Mouse (Mus musculus): ENCODE measurements around the gene Gm28051. TPM values are rescaled to one million over a fixed set of nuclear protein-coding genes. Genes with fewer than 3 reads are reported as not detected.

Gm28051 gene
- polyA plus RNA-seq, 1 experiment: not detected

DNA sequence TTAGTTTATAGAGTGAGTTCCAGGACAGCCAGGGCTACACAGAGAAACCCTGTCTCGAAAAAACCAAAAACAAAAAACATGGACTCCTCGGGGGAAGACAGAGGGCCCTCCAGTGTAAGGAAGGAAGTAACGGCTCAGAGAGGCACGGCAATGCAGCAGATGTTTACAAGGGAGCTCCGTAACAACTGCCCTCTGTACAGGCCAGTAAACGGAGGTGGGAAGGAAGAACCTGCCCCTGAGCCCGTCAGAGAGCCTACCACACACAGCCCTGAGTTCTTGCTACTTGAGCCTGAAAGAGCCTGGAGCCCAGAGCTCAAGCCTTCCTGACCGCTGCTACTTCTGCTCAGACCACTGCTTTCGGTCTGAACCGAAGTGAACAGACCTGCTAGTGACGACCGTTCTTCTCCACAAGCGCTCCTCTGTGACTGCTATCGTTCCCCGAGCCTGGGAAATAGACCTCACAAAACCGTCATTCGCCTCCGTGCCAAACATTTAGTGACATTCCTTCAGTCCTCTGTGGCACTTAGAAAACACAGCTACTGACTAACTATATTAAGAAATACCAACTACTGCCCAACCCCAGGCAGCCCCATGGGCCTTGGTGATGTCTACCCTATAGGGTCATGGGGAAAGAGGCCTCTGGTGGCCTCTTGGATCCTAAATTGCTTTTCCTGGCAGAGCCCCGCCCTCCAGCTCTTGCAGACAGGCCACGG lies 44.3 kb downstream of the Gm28051 start:
- Histone ChIP-seq H3K4me1 (peaks cover 16% of the 10 kb centered on the region; the same call in 1 of the 2 replicates), H3K9me3 (no peaks in the 10 kb centered on the region), H3K36me3 (replicated peaks; ENCODE audit: low read length) (no peaks in the 10 kb centered on the region), H3K27me3 (replicated peaks) (no peaks in the 10 kb centered on the region), H3K4me3 (replicated peaks) (peak overlapping the region; percentile 28)
- TF ChIP-seq FLI1 (IDR thresholded peaks at IDR 0.05; ENCODE audit: low read length) (no peak), GATA1 (IDR thresholded peaks at IDR 0.05; ENCODE audit: borderline replicate concordance, low read length) (no peak)

DNA sequence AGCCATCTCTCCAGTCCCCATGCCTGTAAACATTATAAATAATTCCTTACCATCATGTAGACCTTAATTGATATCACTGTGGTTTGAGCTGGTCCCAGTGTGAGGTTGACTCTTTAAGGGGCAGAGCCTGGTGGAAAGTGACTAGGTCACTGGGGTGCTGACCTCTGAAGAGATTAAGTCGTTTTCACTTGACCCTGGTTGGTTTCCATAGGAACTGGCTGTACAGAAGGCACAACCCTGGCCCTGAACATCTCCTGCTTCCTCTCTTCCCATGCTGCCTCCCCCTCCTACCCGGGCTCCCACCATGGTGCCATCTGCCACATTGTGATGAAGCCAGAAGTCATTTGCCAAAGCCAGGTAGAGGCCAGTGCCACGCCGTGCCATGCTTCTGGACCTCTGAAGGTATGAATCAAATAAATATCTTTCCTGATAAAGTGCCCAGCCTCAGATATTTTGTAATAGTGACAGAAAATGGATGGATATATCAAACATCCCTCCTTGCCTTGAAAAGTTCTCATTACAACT lies 46.7 kb downstream of the Gm28051 start:
- TF ChIP-seq FLI1 (IDR thresholded peaks at IDR 0.05; ENCODE audit: low read length) (no peak), GATA1 (IDR thresholded peaks at IDR 0.05; ENCODE audit: borderline replicate concordance, low read length) (no peak)
- H3K27me3 ChIP-seq (replicated peaks): peaks cover 1% of the 10 kb centered on the region
- H3K4me1 ChIP-seq: peaks cover 26% of the 10 kb centered on the region

DNA sequence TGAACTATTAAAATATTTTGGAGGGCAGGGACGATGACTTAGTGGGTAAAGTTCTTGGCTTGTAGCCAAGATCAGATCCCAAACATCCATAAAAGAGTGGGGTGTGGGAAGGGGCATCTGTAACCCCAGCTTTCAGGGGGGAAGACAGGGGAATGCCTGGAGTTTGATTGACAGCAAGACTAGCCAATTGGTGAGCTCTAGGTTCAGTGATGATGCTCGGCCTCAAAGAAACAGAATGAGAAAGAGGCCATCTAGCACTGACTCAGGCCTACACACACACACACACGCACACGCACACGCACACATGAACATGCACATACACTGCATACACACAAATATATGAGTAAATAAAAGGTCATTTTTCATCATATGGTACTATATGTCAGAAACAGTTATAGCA lies 47.7 kb downstream of the Gm28051 start:
- H3K4me1 ChIP-seq: peaks cover 34% of the 10 kb centered on the region
- no peak for TF ChIP-seq FLI1 (IDR thresholded peaks at IDR 0.05; ENCODE audit: low read length)
- TF ChIP-seq GATA1 (IDR thresholded peaks at IDR 0.05; ENCODE audit: borderline replicate concordance, low read length): no peak
- no peak overlapping the region for H3K4me3 ChIP-seq (replicated peaks)
- peaks cover 1% of the 10 kb centered on the region for H3K27me3 ChIP-seq (replicated peaks)
- H3K36me3 ChIP-seq (replicated peaks; ENCODE audit: low read length): no peaks in the 10 kb centered on the region
- H3K9me3 ChIP-seq: no peaks in the 10 kb centered on the region

More for the DNA sequence above, 46.7 kb downstream of the Gm28051 start:
- no peaks in the 10 kb centered on the region for H3K36me3 ChIP-seq (replicated peaks; ENCODE audit: low read length)
- no peak overlapping the region for H3K4me3 ChIP-seq (replicated peaks)
- H3K9me3 ChIP-seq: no peaks in the 10 kb centered on the region

DNA sequence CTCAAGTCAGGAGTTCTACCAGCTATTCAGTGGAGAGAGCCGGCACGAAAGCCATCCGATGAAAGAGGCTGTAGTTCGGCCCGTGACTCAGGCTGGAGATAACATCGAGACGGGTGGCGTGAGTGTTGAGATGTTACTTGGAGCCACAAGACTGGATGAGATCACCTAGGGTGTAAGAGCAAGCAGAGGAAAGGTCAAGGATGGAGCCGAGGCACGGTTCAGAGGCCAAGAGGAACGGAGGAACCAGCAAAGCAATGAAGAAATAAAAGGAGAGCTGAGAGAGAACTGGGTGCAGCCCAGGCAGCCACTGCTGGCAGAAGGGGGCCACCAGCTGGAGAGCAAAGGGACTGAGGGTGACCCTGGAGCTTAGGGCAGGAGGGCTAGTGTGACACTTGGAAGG lies 49.3 kb downstream of the Gm28051 start:
- peaks cover 1% of the 10 kb centered on the region for H3K27me3 ChIP-seq (replicated peaks)
- H3K4me1 ChIP-seq: peaks cover 40% of the 10 kb centered on the region

DNA sequence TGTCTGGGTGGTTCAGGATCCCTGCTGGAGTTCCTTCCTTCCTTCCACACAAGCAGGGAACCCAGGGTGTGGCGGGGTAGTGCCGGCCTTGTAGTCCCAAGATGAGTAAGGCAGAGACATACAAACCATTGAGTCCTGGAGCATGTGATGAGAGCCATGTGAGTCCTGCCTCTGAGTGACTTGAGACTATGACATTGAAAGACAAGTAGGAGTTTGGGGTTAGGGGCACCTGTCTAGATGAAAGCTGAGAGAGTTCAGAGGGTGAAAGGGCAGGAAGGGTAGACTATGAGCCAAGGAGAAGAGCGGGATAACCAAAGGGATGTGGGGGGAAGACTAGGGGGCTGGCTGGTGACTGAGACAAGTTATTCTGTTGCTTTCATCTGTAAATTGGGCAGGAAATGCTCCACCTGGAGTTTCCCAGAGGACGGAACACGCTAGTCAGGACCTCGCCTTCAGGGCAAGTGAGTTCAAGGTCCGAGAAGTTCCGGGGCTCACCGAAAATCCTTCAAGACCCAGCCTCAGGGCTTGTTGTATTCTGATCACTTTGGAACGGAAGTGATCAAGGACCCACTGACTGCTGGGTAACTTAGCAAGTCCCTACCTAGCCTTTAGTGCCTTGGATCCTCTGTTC lies 50.6 kb downstream of the Gm28051 start:
- no peak overlapping the region for H3K4me3 ChIP-seq (replicated peaks)
- TF ChIP-seq FLI1 (IDR thresholded peaks at IDR 0.05; ENCODE audit: low read length): no peak
- peaks cover 50% of the 10 kb centered on the region for H3K4me1 ChIP-seq
- H3K36me3 ChIP-seq (replicated peaks; ENCODE audit: low read length): no peaks in the 10 kb centered on the region
- peaks cover 1% of the 10 kb centered on the region for H3K27me3 ChIP-seq (replicated peaks)
- no peaks in the 10 kb centered on the region for H3K9me3 ChIP-seq

More for the DNA sequence above, 49.3 kb downstream of the Gm28051 start:
- no peaks in the 10 kb centered on the region for H3K9me3 ChIP-seq
- no peaks in the 10 kb centered on the region for H3K36me3 ChIP-seq (replicated peaks; ENCODE audit: low read length)
- TF ChIP-seq GATA1 (IDR thresholded peaks at IDR 0.05; ENCODE audit: borderline replicate concordance, low read length) (no peak), FLI1 (IDR thresholded peaks at IDR 0.05; ENCODE audit: low read length) (no peak)
- H3K4me3 ChIP-seq (replicated peaks): no peak overlapping the region

DNA sequence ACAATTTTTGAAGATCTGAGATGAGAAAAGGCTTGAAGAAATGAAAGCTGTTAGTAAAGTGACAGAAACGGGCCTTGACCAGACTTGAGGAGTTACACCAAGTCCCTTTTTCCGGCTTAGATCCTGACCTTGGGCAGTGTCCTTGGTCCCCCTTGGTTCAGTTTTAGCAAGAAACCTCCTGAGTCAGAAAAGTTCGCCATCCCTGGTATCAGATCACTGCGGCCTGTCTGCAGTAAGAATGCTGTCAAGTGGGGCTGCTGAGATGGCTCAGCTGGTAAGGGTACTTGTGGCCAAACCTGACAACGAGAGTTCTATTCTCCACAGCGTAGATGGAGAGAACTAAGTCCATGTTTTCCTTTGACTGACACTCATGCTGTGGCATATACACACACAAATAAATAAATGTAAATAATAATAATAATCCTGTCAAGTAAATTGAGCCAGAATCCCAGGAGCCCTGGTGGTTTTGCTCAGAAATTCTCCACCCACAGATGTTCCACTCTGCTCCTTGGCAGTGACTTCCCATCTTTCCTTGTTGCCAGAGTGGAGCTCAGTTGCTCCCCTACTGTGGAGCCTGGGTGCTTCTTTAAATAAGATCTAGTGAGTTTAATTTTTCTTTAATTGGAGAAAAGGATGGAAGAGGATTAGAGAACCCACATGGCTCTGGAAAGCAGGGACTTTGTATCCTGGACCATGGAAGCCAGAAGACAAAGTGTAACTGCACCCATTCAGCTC lies 51.5 kb downstream of the Gm28051 start:
- Histone ChIP-seq H3K4me1 (peaks cover 59% of the 10 kb centered on the region), H3K27me3 (replicated peaks) (peaks cover 1% of the 10 kb centered on the region), H3K4me3 (replicated peaks) (no peak overlapping the region), H3K36me3 (replicated peaks; ENCODE audit: low read length) (no peaks in the 10 kb centered on the region), H3K9me3 (no peaks in the 10 kb centered on the region)
- TF ChIP-seq GATA1 (IDR thresholded peaks at IDR 0.05; ENCODE audit: borderline replicate concordance, low read length) (no peak), FLI1 (IDR thresholded peaks at IDR 0.05; ENCODE audit: low read length) (no peak)

DNA sequence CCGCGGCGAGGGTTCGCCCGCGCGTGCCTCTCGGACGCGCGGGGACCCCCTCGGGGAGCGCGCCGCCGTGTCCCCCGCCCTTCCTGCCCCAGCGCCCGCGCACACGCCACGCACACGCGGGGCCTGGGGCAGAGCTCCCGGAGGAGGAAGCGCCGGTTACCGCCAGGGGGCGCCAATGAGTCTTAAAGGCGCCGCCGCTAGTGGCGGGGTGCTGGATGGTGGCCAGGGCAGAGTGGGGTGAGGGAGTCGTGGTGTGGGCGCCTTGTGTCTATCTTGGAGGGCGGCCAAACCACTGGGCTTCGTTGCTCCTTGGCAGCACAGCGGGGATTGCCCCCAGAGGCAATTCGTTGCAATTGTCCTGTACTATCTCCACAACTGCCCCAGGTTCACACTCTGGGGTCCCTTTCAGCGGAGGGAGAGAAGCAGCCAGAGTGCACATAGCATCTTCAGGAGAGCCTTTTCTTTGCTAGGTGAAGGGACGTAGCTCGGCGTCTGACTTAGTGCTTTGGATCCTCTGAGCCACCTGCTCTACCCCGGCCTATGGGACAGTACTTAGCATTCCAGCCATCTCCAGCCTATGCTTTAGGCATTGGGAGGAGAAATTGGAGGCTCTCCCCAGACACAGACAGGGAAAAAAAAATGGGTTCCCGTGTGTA lies 52.2 kb downstream of the Gm28051 start:
- H3K9me3 ChIP-seq: no peaks in the 10 kb centered on the region
- H3K4me3 ChIP-seq (replicated peaks): peak overlapping the region; percentile 94
- peaks cover 59% of the 10 kb centered on the region for H3K4me1 ChIP-seq

DNA sequence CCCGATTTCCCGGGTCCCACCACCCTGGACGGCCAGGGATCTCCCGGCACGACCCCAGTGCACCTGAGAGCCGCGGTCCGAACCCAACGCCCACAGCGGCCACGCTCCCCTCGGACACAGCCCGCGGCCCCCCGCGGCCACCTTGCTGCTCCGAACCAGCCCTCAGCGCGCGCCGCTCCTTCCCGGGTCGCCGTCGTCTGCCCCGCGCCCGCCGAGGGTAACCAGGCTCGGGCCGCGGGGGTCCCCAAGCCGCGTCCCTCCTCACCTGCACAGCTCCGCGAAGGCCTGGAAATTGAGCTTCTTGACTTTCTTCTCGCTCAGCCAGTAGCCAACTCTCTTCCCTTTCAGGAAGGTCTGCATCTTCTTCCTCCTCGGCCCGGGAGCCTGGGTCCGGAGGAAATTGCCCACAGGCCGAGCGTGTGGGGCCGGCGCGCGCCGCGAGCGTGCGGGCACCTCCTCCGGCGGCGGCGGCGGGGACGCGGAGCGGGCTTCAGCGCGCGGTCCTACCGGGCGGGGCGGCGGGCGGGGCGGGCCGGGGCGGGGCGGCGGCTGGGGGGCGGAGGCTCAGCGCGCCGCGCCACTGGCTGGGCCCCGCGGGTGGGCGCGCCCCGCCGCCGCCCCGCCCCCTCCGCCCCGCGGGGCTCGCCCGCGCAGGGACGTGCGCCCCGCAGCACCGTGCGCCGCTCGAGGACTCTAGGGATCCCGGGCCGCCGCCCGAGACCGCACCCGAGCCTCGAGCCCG lies 52.9 kb downstream of the Gm28051 start, which contains the start of gene Itpk1:
Gene Itpk1, minus strand, starts transcription at position 474 of the 742 bp plus-strand sequence.
- Histone ChIP-seq H3K9me3 (no peaks in the 10 kb centered on the region), H3K4me3 (replicated peaks) (peak within 1 kb of the TSS; percentile 94), H3K27me3 (replicated peaks) (peaks cover 1% of the 10 kb centered on the region), H3K36me3 (replicated peaks; ENCODE audit: low read length) (no peaks in the 10 kb centered on the region), H3K4me1 (peaks cover 65% of the 10 kb centered on the region)
- no peak for TF ChIP-seq FLI1 (IDR thresholded peaks at IDR 0.05; ENCODE audit: low read length)

More for the DNA sequence above, 52.2 kb downstream of the Gm28051 start:
- no peak for TF ChIP-seq FLI1 (IDR thresholded peaks at IDR 0.05; ENCODE audit: low read length)
- no peak for TF ChIP-seq GATA1 (IDR thresholded peaks at IDR 0.05; ENCODE audit: borderline replicate concordance, low read length)
- Histone ChIP-seq H3K36me3 (replicated peaks; ENCODE audit: low read length) (no peaks in the 10 kb centered on the region), H3K27me3 (replicated peaks) (peaks cover 1% of the 10 kb centered on the region)

DNA sequence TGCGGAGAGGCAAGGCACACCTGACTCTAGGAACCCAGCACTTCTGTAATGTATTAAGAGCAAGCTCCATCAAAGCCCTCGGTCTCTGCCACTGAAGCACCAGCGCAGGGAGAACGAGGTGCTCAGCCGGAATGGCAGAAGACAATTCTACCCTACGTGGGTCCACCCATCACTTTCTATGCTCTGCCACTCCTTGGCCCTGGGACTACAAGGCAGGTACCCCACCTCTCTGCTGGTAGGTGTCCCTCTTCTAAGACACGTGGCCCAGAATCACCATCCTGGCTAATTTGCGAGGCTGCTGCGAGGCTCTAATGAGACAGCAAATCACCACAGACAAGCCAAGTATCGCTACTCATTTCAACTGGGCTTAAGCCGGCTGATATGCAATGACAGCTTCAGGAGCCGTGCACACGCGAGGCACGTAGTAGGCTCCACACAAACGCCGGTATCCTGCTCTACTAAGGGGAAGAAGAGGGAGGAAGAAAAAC lies 53.6 kb downstream of the Gm28051 start:
- TF ChIP-seq FLI1 (IDR thresholded peaks at IDR 0.05; ENCODE audit: low read length): no peak
- TF ChIP-seq GATA1 (IDR thresholded peaks at IDR 0.05; ENCODE audit: borderline replicate concordance, low read length): no peak
- Histone ChIP-seq H3K4me3 (replicated peaks) (peak overlapping the region; percentile 94), H3K36me3 (replicated peaks; ENCODE audit: low read length) (no peaks in the 10 kb centered on the region)

More for the DNA sequence above, 53.6 kb downstream of the Gm28051 start:
- peaks cover 1% of the 10 kb centered on the region for H3K27me3 ChIP-seq (replicated peaks)
- peaks cover 72% of the 10 kb centered on the region for H3K4me1 ChIP-seq
- H3K9me3 ChIP-seq: no peaks in the 10 kb centered on the region
